Mouse (Mus musculus) bone marrow macrophage, adult 2 months (primary cell): ENCODE data around the gene Hist1h2bb.

ENCODE experiments used
- CTCF ChIP-seq: IDR thresholded peaks from 2 replicates; pipeline ENCODE4 v1.5.1; 2012; ENCODE audit warnings: low read depth, mild to moderate bottlenecking, low read length, moderate library complexity
- POLR2A ChIP-seq: IDR thresholded peaks from 2 replicates; pipeline ENCODE4 v1.6.1; 2012; ENCODE audit warnings: mild to moderate bottlenecking, low read depth, low read length, borderline replicate concordance

- TF ChIP-seq CTCF = no peak
- TF ChIP-seq POLR2A = no peak
These were observed 37.9 kb upstream of the Hist1h2bb start for GRCm38 (mm10) chr13:23708654-23709053.
